Mouse (Mus musculus): ENCODE results near the gene Gm9837. TPM values are rescaled to one million over a fixed set of nuclear protein-coding genes. Genes with fewer than 3 reads are reported as not detected.
A peak's percentile ranks its signal among the peaks of the same experiment; 100 is the strongest.

The Gm9837 gene
- total RNA-seq, 1 experiment = not detected

DNA sequence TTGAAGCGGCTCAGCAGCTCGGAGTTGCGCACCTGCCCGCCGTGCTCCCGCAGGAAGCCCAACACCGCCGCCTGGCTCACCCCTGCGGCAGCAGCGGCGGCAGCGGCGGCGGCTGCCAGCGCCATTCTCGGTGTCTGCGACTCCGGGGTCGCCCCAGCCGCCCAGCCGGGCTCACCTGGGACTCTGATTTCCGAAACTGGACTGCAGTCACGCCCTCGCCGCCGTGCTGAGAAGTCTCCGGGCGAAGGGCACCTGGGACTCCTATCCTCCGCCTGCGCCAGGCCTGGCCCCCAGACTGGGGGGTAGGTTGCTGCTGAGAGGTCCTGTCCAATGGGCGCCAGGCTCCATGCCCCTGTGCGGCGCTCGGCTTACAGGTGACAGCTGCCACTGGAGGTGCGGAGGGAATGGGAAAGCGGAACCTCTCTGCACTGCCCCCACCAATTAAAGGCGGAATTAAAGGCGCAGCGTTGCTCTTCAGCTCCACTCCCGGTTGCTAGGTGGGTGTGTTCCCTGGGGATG is 9.6 kb upstream of the Gm9837 start, which contains the start of the genes Gm9945 and Sowaha:
Gm9945 (plus strand) TSS at position 384 of the 519 bp plus-strand sequence.
Sowaha (minus strand) TSS at position 492 of the 519 bp plus-strand sequence.
- in situ Hi-C loops (cut with MboI; ENCODE audit: low sequenced_read_pairs in 2 of 2, unreplicated experiment in 2 of 2) = no loop called here
- TF ChIP-seq MAFK (IDR thresholded peaks at IDR 0.05; ENCODE audit: insufficient read depth, low read depth, low read length) (no peak), CHD2 (IDR thresholded peaks at IDR 0.05; ENCODE audit: low read depth, low read length) (no peak), HCFC1 (IDR thresholded peaks at IDR 0.05; ENCODE audit: borderline replicate concordance, insufficient read depth, low read length) (0 out of 2 replicates have a peak, but pooled peaks have one; percentile 13), ZNF384 (IDR thresholded peaks at IDR 0.05; ENCODE audit: low read depth, low read length) (no peak)
- no peaks in the 10 kb centered on the region for H3K36me3 ChIP-seq (ENCODE audit: control insufficient read depth, insufficient read depth, low read length, poor library complexity, severe bottlenecking)

DNA sequence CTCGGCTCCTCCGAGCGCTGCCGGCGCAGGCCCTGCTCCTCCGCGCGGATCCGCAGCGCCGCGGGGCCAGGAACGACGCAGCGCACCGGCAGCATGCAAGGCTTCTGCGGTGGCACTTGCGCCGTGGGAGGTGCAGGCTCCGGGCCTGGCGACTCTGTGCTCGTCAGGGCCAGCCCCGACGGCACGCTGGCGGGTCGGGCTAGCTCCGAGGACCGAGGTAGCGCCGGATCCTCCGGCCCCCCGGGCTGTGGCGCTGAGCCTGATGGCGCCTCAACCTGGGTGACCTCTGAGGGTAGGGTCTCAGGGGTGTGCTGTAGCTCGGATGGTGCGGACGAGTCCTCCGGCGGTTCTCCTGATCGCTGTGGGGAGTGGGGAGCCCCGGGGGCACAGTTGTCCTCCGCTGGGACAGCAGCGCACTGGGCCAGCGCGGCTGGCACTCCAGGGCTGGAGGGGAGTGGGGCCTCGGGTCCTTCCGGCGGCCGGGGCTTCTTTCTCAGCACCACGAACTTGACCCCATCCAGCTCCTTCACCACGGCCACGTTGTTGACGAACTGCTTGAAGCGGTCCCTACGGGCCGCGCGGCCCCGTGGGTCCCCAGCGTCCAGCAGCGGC is 9.0 kb upstream of the Gm9837 start:
- Histone ChIP-seq H3K4me1 (ENCODE audit: control insufficient read depth in 2 of 2, insufficient read depth in 2 of 2, low read length in 2 of 2, poor library complexity in 1 of 2) (peaks cover 0 to 2% of the 10 kb centered on the region in 2 experiments; a peak in 1 of 4 replicates), H3K36me3 (ENCODE audit: control insufficient read depth, insufficient read depth, low read length, poor library complexity, severe bottlenecking) (no peaks in the 10 kb centered on the region), H3K27ac (ENCODE audit: insufficient read depth, low read depth, low read length, poor library complexity, severe bottlenecking) (no peak overlapping the region), H3K9ac (ENCODE audit: insufficient read depth, low read depth, low read length, poor library complexity, severe bottlenecking) (peak overlapping the region; percentile 15; the same call in 1 of the 2 replicates), H3K4me3 (ENCODE audit: insufficient read depth in 1 of 2, low read depth in 1 of 2, low read length in 2 of 2, poor library complexity in 1 of 2, severe bottlenecking in 1 of 2) (peak overlapping the region; percentile 61 to 67), H3K9me3 (ENCODE audit: control insufficient read depth, insufficient read depth, low read depth, low read length) (no peaks in the 10 kb centered on the region)
- no peak for DNase-seq (ENCODE audit: low read depth, low spot score)
- in situ Hi-C loops (cut with MboI; ENCODE audit: low sequenced_read_pairs in 2 of 2, unreplicated experiment in 2 of 2) = no loop called here
- no peak for TF ChIP-seq ZC3H11A (IDR thresholded peaks at IDR 0.05; ENCODE audit: borderline replicate concordance, low read depth, low read length)
- TF ChIP-seq HCFC1 (IDR thresholded peaks at IDR 0.05; ENCODE audit: borderline replicate concordance, insufficient read depth, low read length) = no peak
- TF ChIP-seq CHD2 (IDR thresholded peaks at IDR 0.05; ENCODE audit: low read depth, low read length) = no peak
- no peak for TF ChIP-seq ZNF384 (IDR thresholded peaks at IDR 0.05; ENCODE audit: low read depth, low read length)
- TF ChIP-seq MAFK (IDR thresholded peaks at IDR 0.05; ENCODE audit: insufficient read depth, low read depth, low read length) = no peak

More for the DNA sequence above, 9.6 kb upstream of the Gm9837 start, which contains the start of the genes Gm9945 and Sowaha:
- peak within 1 kb of the TSS; percentile 61 to 67 for H3K4me3 ChIP-seq (ENCODE audit: insufficient read depth in 1 of 2, low read depth in 1 of 2, low read length in 2 of 2, poor library complexity in 1 of 2, severe bottlenecking in 1 of 2)
- H3K27ac ChIP-seq (ENCODE audit: insufficient read depth, low read depth, low read length, poor library complexity, severe bottlenecking) = no peak within 1 kb of the TSS
- no peaks in the 10 kb centered on the region for H3K9me3 ChIP-seq (ENCODE audit: control insufficient read depth, insufficient read depth, low read depth, low read length)
- DNase-seq (ENCODE audit: low read depth, low spot score) = no peak
- H3K4me1 ChIP-seq (ENCODE audit: control insufficient read depth in 2 of 2, insufficient read depth in 2 of 2, low read length in 2 of 2, poor library complexity in 1 of 2) = peaks cover 0 to 2% of the 10 kb centered on the region in 2 experiments; a peak in 1 of 4 replicates
- peak within 1 kb of the TSS; percentile 15; the same call in 1 of the 2 replicates for H3K9ac ChIP-seq (ENCODE audit: insufficient read depth, low read depth, low read length, poor library complexity, severe bottlenecking)

- no peak overlapping the region for H3K27ac ChIP-seq (ENCODE audit: insufficient read depth, low read depth, low read length, poor library complexity, severe bottlenecking)
- H3K4me3 ChIP-seq (ENCODE audit: insufficient read depth in 1 of 2, low read depth in 1 of 2, low read length in 2 of 2, poor library complexity in 1 of 2, severe bottlenecking in 1 of 2) = peak overlapping the region; percentile 61 to 67
- H3K36me3 ChIP-seq (ENCODE audit: control insufficient read depth, insufficient read depth, low read length, poor library complexity, severe bottlenecking) = no peaks in the 10 kb centered on the region
- TF ChIP-seq ZC3H11A (IDR thresholded peaks at IDR 0.05; ENCODE audit: borderline replicate concordance, low read depth, low read length) (no peak), HCFC1 (IDR thresholded peaks at IDR 0.05; ENCODE audit: borderline replicate concordance, insufficient read depth, low read length) (no peak), CHD2 (IDR thresholded peaks at IDR 0.05; ENCODE audit: low read depth, low read length) (no peak), ZNF384 (IDR thresholded peaks at IDR 0.05; ENCODE audit: low read depth, low read length) (no peak), MAFK (IDR thresholded peaks at IDR 0.05; ENCODE audit: insufficient read depth, low read depth, low read length) (no peak)
- peak overlapping the region; percentile 15; the same call in 1 of the 2 replicates for H3K9ac ChIP-seq (ENCODE audit: insufficient read depth, low read depth, low read length, poor library complexity, severe bottlenecking)
- H3K4me1 ChIP-seq (ENCODE audit: control insufficient read depth in 2 of 2, insufficient read depth in 2 of 2, low read length in 2 of 2, poor library complexity in 1 of 2) = peaks cover 0 to 2% of the 10 kb centered on the region in 2 experiments; a peak in 1 of 4 replicates
- DNase-seq (ENCODE audit: low read depth, low spot score) = no peak
- H3K9me3 ChIP-seq (ENCODE audit: control insufficient read depth, insufficient read depth, low read depth, low read length) = no peaks in the 10 kb centered on the region
- in situ Hi-C loops (cut with MboI; ENCODE audit: low sequenced_read_pairs in 2 of 2, unreplicated experiment in 2 of 2) = no loop called here
Observed at GRCm38 (mm10) chr11:53478383-53479170, 8.3 kb upstream of the Gm9837 start.

- H3K27ac ChIP-seq (ENCODE audit: insufficient read depth, low read depth, low read length, poor library complexity, severe bottlenecking) = no peak overlapping the region
- TF ChIP-seq CHD2 (IDR thresholded peaks at IDR 0.05; ENCODE audit: low read depth, low read length) = no peak
- TF ChIP-seq HCFC1 (IDR thresholded peaks at IDR 0.05; ENCODE audit: borderline replicate concordance, insufficient read depth, low read length) = no peak
- no peak for TF ChIP-seq ZNF384 (IDR thresholded peaks at IDR 0.05; ENCODE audit: low read depth, low read length)
- no peak for TF ChIP-seq MAFK (IDR thresholded peaks at IDR 0.05; ENCODE audit: insufficient read depth, low read depth, low read length)
- TF ChIP-seq ZC3H11A (IDR thresholded peaks at IDR 0.05; ENCODE audit: borderline replicate concordance, low read depth, low read length) = no peak
- no peaks in the 10 kb centered on the region for H3K9me3 ChIP-seq (ENCODE audit: control insufficient read depth, insufficient read depth, low read depth, low read length)
- H3K4me1 ChIP-seq (ENCODE audit: control insufficient read depth in 2 of 2, insufficient read depth in 2 of 2, low read length in 2 of 2, poor library complexity in 1 of 2) = peaks cover 0 to 2% of the 10 kb centered on the region in 2 experiments; a peak in 1 of 4 replicates
- no peak overlapping the region for H3K9ac ChIP-seq (ENCODE audit: insufficient read depth, low read depth, low read length, poor library complexity, severe bottlenecking)
- in situ Hi-C loops (cut with MboI; ENCODE audit: low sequenced_read_pairs in 2 of 2, unreplicated experiment in 2 of 2) = no loop called here
- no peaks in the 10 kb centered on the region for H3K36me3 ChIP-seq (ENCODE audit: control insufficient read depth, insufficient read depth, low read length, poor library complexity, severe bottlenecking)
- no peak overlapping the region for H3K4me3 ChIP-seq (ENCODE audit: insufficient read depth in 1 of 2, low read depth in 1 of 2, low read length in 2 of 2, poor library complexity in 1 of 2, severe bottlenecking in 1 of 2)
- no peak for DNase-seq (ENCODE audit: low read depth, low spot score)
Observed at GRCm38 (mm10) chr11:53477833-53478232, 7.6 kb upstream of the Gm9837 start.
